Mouse (Mus musculus) lung, postnatal 25 days (tissue): ENCODE data around the gene Pkd1.

Experiments
- DNase-seq: peaks from one replicate; pipeline ENCODE4 v3.0.0; 2022; ENCODE audit warnings: low spot score

The Pkd1 gene

DNA sequence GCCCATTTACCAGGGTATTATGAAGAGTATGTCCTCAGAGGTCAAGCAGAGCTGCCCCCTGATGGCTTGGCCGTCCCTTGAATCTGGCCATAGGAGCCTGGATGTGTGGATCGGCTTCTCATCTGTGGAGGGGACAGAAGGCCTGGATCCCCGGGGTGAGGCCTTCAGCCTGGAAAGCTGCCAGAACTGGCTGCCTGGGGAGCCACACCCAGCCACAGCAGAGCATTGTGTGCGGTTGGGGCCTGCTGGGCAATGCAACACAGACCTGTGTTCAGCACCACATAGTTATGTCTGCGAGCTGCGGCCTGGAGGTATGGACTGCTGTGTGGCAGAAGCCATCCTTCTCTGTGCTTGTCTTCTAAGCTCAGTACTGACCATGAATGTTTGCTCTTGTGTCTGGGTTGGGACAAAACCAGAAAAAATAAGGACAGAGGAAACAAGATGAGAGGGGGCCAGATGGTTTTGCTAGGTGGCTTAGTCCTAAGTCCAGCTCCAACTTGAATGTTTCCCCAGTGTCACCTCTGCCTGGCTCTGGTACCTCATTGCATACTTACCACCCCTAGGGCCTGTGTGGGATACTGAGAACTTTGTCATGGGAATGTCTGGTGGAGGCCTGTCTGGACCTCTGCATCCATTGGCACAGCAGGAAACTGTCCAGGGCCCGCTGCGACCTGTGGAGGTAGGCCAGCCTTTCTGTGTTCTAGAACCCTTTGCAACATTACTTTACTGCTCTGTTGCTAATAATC lies 17.6 kb downstream of the Pkd1 start:
- DNase-seq, result peak; percentile 57

DNA sequence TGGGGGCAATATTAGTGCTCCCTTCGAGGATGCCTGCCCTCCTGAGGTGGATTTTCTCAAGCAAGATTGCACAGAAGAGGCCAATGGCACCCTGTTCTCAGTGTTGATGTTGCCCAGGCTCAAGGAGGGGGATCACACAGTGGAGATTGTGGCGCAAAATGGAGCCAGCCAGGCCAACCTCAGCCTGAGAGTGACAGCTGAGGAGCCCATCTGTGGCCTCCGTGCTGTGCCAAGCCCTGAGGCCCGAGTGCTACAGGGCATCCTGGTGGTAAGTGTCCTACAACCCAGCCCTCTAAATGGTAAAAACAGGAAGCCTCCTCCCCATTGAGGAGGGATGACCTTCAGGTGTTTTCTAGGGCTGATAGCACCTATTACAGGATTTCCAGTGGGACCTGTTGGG lies 20.2 kb downstream of the Pkd1 start:
- DNase-seq, result no peak

DNA sequence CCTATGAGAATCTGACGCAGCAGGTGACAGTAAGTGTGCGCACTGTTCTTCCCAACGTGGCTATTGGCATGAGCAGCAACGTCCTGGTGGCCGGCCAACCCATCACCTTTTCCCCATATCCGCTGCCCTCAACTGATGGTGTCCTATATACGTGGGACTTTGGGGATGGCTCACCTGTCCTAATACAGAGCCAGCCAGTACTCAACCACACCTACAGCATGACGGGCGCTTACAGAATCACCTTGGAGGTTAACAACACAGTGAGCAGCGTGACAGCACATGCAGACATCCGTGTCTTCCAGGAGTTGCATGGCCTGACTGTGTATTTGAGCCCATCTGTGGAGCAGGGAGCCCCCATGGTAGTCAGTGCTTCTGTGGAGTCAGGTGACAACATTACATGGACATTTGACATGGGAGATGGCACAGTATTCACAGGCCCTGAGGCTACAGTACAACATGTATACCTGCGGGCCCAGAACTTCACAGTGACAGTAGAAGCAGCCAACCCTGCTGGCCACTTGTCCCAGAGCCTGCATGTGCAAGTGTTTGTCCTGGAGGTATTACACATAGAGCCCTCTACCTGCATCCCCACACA lies 23.1 kb downstream of the Pkd1 start:
- DNase-seq, result no peak

DNA sequence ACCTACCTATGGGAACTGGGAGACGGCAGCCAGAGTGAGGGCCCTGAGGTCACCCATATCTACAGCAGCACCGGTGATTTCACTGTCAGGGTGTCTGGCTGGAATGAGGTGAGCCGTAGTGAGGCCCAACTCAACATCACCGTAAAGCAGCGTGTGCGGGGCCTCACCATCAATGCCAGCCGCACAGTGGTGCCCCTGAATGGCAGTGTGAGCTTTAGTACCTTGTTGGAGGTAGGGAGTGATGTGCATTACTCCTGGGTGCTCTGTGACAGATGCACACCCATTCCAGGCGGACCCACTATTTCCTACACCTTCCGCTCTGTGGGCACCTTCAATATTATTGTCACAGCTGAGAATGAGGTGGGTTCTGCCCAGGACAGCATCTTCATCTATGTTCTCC lies 24.2 kb downstream of the Pkd1 start:
- DNase-seq, result no peak

DNA sequence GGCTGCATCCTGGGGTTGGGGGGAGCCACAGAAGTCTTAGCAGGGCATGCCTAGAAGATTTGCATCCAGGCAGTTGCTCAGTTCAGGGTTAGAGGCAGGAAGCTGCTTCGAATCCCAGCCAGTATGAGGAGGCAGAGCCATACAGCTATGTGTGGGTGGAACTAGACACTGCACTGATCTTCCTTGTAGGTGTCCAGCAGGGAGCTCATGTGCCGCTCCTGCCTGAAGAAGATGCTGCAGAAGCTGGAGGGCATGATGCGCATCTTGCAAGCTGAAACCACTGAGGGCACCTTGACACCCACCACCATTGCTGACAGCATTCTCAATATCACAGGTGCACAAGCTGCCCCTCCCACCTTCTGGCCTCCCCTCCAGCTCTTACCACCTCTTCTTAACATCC lies 29.9 kb downstream of the Pkd1 start:
- DNase-seq, result no peak

DNA sequence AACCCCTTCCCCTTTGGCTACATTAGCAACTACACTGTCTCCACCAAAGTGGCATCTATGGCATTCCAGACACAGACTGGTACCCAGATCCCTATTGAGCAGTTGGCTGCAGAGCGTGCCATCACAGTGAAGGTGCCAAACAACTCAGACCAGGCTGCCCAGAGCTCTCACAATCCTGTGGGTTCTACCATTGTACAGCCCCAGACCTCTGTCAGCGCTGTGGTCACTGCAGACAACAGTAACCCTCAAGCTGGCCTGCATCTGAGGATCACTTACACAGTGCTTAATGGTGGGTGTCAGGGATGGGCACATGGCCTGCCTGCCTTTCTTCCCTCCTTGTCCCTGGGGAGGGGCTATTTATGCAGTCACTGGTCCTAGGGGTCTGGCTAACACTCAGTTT lies 30.7 kb downstream of the Pkd1 start:
- no peak for DNase-seq

DNA sequence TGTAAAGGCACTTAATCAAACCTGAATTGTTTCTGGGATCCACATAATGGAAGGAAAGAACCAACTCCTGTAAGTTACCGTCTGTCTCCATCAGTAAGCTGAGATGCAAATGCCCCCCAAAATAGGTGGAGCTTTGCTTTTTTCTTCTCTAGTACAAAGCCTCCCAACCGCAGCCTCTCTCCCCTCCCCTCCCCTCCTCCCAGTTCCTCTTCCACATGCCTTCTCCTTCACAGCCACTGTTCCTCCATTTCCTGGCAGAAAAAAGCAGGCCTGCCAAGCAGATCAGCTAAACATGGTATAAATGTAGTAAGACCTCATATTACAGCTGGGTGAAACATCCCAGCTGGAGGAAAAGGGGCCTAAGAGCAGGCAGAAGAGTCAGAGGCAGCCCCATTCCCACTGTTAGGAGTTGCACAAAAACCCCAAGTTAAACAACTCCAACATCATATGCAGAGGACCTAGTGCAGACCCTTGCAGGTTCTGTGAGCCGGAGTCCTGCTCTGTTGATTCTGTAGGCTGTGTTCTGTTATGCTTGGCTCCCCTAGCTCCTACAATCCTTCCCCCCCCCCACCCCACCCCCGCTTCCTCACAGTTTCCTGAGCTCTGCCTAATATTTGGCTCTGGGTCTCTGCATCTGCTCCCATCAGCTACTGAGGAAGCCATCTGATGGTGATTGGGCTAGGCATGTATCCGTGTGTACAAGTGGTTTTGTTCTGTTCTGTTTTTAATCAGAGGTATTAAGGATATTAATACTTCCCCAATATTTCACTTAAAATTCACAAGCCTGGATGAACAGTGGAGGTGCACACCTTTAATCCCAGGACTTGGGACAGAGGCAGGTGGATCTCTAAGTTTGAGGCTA lies 34.2 kb downstream of the Pkd1 start:
- no peak for DNase-seq

DNA sequence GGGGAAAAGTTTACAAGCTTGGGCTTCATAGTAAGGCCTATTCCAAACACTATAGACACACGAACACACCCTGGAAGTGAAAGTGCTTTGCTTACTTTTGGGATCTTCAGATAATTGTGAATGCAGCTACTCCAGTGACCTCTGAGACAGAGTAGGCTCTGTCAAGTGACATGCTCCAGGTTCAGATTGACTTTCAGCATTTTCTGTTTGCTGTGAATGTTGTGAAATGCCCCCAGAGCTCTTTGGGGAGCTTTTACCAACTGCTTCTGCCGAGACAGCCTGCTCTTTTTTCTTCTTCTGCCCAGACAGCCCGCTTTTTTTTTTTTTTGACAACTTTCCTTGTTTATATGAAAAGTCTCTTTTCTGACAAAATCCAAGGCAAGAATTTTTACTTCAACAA lies 34.9 kb downstream of the Pkd1 start:
- DNase-seq, result peak; percentile 31

DNA sequence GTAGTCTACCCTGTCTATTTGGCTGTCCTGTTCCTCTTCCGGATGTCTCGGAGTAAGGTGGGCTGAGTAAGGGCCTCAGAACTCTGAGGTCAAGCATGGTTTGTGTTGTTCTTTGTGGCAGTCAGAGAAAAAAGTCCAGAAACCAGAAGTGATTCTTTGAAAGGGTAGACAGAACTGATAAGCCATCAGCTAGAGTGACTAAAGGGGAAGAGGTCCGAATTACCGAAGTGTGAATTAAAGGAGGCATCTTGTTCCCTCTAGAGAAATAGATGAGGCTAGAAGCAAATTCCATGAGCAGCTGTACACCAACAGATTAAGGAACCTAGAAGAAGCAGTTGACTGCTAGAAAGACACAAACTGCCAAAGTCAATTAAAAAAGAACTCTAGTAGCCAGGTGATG lies 36.9 kb downstream of the Pkd1 start:
- no peak for DNase-seq

DNA sequence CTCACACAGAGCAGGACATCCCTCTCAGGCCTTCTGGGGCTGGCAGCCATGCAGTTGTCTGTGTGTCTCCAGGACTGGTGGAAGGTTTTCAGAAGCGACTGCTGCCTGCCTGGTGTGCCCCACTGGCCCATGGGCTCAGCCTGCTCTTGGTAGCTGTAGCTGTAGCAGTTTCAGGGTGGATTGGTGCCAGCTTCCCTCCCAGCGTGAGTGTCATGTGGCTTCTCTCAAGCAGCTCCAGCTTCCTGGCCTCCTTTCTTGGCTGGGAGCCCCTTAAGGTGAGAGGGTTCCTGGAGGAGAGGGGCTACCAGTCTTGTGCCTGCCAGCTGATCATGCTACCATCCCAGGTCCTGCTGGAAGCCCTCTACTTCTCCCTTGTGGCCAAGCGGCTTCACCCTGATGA lies 41.3 kb downstream of the Pkd1 start:
- no peak for DNase-seq

DNA sequence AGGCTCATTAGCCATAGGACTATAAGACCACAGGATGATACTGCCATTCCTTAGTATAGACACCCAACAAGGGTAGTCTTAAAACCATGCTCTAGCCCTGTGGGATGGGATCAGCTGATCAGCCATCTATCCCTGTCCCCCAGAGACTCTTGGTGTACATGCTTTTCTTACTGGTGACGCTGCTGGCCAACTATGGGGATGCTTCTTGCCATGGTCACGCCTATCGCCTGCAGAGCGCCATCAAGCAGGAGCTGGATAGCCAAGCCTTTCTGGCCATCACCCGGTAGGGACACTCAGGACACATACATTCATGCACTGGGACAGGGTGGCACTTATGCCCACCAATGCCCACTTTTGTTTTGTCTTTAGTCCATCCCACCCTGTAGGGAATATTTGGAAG lies 42.1 kb downstream of the Pkd1 start:
- no peak for DNase-seq

DNA sequence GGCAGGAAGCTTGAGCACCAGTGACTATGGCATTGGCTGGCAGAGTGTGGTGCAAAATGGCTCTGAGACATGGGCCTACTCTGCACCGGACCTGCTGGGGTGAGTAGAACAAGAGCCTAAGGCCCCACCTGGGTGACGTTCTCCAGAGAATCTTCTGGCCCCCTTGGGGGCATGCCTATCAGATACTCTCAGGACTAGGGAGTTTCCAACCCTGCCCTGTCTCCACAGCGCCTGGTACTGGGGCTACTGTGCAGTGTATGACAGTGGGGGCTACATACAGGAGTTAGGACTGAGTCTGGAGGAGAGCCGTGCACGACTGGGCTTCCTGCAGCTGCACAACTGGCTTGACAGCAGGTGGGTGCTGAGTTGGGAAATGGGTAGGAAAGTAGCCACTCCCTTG lies 43.6 kb downstream of the Pkd1 start:
- DNase-seq, result no peak

DNA sequence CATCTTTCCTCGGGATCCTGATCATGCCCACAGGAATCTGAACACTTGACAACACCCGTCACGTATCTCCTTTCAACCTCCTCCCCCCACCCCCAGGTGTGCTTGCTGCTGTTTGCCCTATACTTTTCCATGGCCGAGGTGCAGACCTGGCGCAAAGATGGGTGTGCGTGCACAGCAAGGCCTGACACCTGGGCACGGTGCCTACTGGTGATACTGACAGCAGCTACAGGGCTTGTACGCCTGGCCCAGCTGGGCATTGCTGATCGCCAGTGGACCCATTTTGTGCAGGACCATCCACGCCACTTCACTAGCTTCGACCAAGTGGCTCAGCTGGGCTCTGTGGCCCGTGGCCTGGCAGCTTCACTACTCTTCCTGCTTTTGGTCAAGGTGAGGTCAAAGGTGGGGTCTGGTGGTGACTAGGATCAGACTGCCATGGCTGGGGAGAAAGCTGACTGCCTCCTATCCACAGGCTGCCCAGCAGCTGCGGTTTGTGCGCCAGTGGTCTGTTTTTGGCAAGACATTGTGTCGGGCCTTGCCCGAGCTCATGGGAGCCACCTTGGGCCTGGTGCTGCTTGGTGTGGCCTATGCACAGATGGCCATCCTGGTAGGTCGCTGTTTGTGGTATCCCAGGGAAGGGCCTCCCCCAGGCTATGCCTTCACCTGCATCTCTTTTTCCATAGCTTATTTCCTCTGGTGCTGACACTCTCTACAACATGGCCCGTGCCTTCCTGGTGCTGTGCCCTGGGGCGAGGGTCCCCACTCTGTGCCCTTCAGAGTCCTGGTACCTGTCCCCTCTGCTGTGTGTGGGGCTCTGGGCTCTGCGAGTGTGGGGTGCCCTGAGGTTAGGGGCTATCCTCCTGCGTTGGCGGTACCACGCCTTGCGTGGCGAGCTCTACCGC lies 44.6 kb downstream of the Pkd1 start:
- no peak for DNase-seq

DNA sequence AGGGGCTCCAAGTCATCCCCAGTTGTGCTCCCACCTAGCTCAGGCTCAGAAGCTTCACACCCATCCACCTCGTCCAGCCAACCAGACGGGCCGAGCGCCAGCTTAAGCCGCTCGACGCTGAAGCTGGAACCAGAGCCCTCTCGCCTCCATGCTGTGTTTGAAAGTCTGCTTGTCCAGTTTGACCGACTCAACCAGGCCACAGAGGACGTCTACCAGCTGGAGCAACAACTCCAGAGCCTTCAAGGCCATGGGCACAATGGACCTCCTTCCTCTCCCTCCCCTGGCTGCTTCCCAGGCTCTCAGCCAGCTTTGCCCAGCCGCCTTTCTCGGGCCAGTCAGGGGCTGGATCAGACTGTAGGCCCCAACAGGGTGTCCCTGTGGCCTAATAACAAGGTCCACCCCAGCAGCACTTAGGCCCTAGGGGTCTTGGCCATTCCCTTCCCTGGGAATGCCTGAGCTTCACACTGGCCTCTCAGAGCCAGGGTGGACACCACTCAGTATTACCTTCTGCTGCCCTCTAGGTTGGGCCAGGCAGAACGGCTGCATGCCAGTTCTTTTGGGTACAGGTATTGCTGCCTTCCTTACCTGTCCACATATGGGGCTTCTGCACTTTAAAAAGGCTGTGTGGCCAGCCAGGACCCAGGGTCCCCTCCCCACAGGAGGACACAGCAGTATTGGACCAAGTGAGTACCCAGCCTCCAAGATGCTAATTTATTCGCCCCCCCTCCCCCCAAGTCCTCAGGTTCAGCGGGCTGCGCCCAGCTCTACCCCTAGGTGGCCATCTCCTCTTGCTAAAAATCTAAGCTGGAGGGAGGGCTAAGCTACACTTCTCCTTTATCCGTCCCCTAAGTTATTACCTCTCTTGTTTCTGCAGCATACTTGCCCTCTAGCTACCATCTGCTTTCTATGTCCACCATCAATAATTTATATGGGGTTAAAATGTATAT lies 45.8 kb downstream of the Pkd1 start:
- DNase-seq, result no peak

DNA sequence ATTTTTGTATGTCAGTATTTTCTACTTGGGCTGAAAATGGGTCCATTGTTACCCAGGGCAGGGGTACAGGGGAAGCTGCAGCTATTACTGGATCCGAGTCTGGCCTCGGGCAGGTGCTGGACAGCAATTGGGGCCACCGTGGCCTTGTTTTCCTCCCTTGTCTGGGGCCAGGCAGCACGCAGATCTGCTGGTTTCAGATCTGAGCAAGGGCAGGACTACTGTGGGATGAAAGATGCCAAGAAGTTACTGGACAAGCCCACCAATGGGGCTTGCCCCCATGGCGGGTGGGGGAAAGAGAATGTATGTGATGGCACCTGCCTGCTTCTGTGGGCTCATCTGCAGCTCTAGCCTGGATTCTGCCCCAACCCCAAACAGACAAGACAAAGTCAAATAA lies 46.4 kb downstream of the Pkd1 start:
- DNase-seq, result no peak

DNA sequence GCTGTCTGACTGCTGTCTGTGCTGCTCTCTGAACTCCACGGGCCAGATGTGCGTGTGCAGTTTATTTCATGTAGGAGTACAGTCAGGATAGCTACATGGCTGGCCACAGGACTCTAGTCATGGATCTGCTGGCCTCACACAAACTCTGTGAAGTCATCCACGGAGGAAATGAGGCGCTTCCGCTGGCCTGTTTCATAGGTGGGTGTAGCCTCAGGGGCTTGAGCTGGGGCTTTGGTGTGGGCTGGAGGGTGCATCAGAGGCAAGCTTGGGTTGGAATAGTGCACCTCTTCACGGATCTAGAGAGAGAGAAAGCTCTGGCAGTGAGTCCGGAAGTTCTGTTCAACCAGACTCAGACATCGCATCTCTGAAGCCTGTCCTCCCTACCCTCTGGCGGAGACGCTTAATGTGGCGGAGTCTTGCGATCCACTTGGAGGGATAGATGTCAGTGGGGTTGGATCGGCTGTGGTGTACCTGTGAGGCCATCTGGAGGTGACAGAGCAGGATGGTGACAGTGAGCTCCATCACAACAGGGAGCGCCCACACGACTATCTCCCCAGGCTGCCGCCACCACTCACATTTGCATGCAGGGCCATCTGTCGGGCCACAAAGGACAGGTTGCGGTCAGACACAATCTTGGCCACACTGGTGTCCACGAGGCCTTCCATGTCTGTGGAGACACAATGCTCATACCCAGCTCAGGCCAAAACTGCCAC lies 47.0 kb downstream of the Pkd1 start:
- no peak for DNase-seq

DNA sequence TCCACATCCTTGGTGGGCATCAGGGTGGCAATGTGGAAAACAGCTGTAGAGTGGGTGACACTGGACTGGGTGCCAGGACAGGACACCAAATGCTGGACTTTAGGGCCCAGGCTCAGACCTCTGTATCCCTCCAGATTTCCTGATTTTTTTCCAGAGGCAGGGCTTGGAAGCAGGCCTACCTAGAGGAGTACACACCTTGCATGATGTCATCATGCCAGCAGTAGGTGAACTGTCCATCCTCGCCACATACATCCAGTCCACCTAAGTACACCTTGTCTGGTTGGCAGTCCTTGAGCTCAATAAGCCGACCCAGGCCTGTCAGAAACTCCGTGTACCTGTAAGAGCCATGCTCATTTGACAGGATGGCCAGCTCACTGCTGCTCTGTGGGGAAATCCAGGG lies 48.4 kb downstream of the Pkd1 start:
- DNase-seq, result no peak

DNA sequence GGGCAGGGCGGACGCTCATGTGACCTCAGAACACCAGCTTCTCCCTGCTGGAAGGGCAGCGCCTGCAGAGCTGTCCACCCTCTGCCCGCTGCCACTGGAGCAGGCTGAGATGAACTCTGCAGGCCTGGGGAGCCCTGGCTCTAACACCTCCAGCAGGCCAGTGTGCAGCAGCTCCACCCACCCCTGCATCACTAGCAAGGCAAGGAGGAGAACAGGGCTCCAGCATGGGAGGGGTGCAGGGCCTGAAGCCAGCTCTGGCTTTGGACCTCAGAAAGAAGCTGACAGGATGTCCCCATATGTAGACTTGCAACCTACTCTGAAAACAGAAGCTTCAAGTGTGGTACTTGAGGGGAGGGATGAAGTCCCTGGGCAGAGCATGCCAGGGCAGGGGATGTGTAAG lies 50.9 kb downstream of the Pkd1 start:
- no peak for DNase-seq

DNA sequence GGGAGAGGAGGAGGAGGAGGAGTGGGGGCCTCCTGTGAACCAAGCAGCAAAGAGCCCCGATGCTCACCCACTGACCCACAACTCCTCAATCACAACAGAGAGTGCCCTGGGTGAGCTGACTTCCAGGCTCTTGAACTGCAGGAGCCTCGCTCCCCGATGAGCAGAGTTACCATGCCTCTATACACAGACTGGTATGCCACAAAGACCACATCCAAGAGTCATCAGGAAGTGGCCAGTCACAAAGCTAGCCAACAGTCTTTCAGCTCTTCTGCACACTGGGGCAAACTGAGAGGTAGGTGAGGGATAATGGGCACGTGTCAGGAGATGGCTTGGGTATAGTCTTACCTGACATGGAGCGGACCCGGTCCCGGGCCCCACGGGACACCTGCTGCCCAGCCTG lies 54.3 kb downstream of the Pkd1 start:
- DNase-seq, result no peak

DNA sequence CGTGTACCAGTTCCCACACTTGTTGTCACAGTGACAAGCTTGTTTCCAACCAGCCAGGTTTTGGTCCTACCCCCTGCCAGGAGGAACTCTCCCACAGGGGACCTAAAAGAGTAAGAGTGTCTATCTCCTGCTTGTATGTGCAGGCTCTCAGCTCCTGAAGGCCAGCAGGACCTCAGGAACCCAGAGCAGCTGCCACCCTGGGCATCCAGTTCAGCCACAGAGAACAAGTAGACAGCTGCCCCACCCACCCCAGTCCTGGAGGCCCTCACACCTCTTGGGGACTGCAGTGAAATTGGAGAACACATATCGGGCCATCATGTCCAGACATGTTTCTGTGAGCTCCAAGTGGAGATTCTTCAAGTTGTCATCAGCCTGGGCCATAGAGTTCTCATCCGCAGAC lies 54.9 kb downstream of the Pkd1 start:
- DNase-seq, result no peak
